Mouse (Mus musculus) ES-E14 (cell line): ENCODE data around the gene Dyrk2.

ENCODE experiments used
- CHD2 ChIP-seq: IDR thresholded peaks from 2 replicates; pipeline ENCODE4 v1.6.1; 2014; ENCODE audit warnings: mild to moderate bottlenecking, low read depth, low read length, inconsistent platforms
- MAFK ChIP-seq: IDR thresholded peaks from 2 replicates; pipeline ENCODE4 v1.6.1; 2014; ENCODE audit warnings: mild to moderate bottlenecking, low read depth, low read length, inconsistent platforms; ENCODE audit not compliant: insufficient read depth
- ZC3H11A ChIP-seq: IDR thresholded peaks from 2 replicates; pipeline ENCODE4 v1.6.1; 2012; ENCODE audit warnings: low read depth, mild to moderate bottlenecking, inconsistent platforms, low read length, borderline replicate concordance
- ZNF384 ChIP-seq: IDR thresholded peaks from 2 replicates; pipeline ENCODE4 v1.6.1; 2012; ENCODE audit warnings: low read depth, low read length, inconsistent platforms

DNA sequence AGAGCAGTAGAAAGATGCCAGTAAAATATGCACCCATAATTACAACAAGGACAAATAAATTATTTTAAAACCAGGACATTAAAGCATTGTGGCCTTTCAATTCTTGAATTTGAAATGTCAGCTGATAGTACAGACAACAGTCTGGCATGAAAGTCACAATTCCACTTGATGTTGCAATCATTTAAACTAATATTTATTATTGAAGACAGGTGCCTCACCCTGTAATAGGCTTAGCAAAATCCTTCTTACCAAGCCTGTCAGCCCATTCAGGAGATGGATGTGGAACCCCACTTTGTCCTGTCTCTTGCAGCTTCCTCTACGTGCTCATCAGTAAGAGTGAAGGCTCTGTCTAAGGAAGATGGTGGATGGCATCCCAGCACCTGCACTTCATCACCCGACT is 10.8 kb upstream of the Dyrk2 start:
- no peak for TF ChIP-seq ZC3H11A
- TF ChIP-seq MAFK = no peak
- no peak for TF ChIP-seq ZNF384
- no peak for TF ChIP-seq CHD2
